Mouse (Mus musculus): ENCODE measurements around the gene Zscan4c.

Zscan4c gene

DNA sequence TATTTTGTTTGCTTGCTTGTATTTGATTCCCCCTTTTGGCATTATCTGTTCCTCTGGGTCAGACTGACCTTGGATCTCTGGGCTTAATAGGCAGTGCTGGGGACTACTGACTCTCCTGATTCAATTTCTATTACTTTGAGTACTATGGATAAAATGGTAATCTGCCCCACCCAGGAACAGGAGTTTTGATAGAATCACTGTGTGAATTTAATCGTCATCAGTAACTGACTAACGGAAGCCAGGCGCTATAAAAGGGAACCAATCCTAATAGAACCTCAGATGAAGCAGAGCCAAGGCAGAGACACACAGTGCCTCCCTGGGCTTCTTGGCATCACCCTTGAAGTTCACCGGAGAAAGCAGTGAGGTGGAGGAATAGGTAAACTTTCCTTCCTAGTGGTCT is at the start of gene Zscan4c:
Zscan4c (plus strand) TSS at position 301 of the 400 bp plus-strand sequence.
- in situ Hi-C loops (cut with MboI, MseI): loop anchor here (5.0 to 10.0 kb wide), 2 partner anchors 208 to 589 kb away; no protein-coding TSS in a partner anchor

Measured in T-helper 1 cell (primary cell).